Mouse (Mus musculus): Measurements from ENCODE around the gene Gm28047. TPM values are rescaled to one million over a fixed set of nuclear protein-coding genes. Genes with fewer than 3 reads are reported as not detected.

Gene Gm28047
- polyA plus RNA-seq, 2 experiments: not detected

DNA sequence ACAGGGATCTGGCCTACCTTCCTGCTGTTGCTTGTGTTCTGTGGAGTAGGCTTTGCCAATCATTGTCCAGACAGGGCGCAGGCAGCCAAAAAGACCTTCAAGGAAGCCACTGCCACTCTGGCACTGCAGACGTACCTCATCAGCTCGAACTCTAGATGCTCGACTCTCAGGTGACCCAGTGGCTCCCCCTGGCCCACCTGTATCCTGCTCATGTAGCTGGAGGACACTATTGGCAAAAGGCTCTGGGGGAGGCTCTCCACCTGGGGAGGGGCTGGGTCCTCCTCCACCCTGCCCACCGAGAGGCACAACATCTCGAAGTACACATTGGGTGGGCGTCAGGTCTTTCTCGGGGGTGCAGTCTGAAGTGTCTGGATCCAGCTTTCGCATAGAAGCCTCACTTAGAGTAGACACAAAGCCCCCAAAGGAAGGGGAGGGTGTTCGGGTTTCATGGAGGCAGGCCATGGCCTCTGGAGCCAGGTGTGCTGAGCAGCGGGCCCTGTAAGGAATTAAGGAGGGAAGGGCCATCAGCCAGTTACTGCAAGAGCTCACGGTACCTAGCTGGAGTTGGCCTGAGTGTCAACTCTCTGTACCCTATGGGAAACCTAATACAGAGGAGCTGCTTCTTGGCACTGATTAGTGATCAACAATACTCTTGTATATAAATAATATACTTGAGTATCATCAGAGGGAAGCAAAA is 119.6 kb downstream of the Gm28047 start:
- Histone ChIP-seq H3K9me3 (ENCODE audit: control insufficient read depth, low read length) (no peaks in the 10 kb centered on the region), H3K27ac (replicated peaks; ENCODE audit: low read depth, low read length) (no peak overlapping the region), H3K4me1 (ENCODE audit: control insufficient read depth, insufficient read depth, low read length) (peaks cover 6% of the 10 kb centered on the region; the same call in 1 of the 2 replicates), H3K4me2 (replicated peaks; ENCODE audit: low read depth, low read length, severe bottlenecking) (no peak overlapping the region), H3K27me3 (ENCODE audit: control insufficient read depth, insufficient read depth, low read length) (no peaks in the 10 kb centered on the region), H3K36me3 (ENCODE audit: control insufficient read depth, insufficient read depth, low read length) (peaks cover 62% of the 10 kb centered on the region), H3K9ac (ENCODE audit: low read depth, low read length, severe bottlenecking) (no peak overlapping the region), H3K4me3 (replicated peaks; ENCODE audit: low read length) (no peak overlapping the region)
- no peak for DNase-seq (ENCODE audit: low spot score)
- ATAC-seq (ENCODE audit: low FRiP score, low read depth): no peak
- TF ChIP-seq POLR2A (IDR thresholded peaks at IDR 0.05; ENCODE audit: borderline replicate concordance, extremely low read depth, insufficient read depth, insufficient read length): no peak
- WGBS: 75% methylated on average over 12 of the region's 12 CpGs

DNA sequence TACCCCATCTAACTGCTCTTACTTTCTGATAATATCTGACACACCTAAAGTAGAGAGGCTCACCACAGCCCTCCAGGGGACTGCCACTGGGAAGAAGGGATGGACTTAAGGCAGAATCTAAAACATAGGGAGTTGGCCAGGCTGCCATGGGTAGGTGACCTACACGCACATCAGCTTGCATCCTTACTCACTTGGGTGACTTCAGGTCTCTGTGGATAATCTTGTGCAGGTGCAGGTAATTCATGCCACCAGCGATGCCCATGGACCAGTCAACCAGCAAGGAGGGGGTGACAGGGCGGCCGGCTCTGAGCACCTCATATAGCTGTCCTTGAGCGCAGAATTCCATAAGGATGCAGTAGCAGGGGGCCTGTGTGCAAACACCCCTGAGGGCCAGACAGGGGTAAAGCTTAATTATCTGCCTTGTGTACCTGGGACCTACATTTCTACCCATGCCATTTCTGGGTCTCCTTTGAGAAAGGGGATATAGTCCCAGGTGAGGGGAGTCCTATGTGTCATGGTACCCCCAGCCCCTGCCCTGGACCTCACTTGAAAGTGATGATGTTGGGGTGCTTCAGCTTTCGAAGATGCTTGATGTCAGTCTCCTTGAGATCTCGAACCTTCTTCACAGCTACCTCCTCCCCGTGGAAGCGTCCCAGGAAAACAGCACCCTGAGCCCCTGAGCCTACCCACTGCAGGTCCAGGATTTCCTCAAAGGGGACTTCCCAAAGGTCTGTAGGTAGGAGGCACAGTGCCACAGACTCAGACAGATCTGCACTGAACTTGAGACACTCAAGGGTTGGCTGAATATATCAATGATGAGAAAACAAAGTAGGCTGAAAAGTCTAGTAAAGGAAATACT is 120.7 kb downstream of the Gm28047 start:
- no peak for TF ChIP-seq POLR2A (IDR thresholded peaks at IDR 0.05; ENCODE audit: borderline replicate concordance, extremely low read depth, insufficient read depth, insufficient read length)
- Histone ChIP-seq H3K9me3 (ENCODE audit: control insufficient read depth, low read length) (no peaks in the 10 kb centered on the region), H3K27me3 (ENCODE audit: control insufficient read depth, insufficient read depth, low read length) (no peaks in the 10 kb centered on the region), H3K36me3 (ENCODE audit: control insufficient read depth, insufficient read depth, low read length) (peaks cover 73% of the 10 kb centered on the region), H3K27ac (replicated peaks; ENCODE audit: low read depth, low read length) (no peak overlapping the region), H3K4me1 (ENCODE audit: control insufficient read depth, insufficient read depth, low read length) (no peaks in the 10 kb centered on the region), H3K9ac (ENCODE audit: low read depth, low read length, severe bottlenecking) (no peak overlapping the region), H3K4me2 (replicated peaks; ENCODE audit: low read depth, low read length, severe bottlenecking) (no peak overlapping the region), H3K4me3 (replicated peaks; ENCODE audit: low read length) (no peak overlapping the region)
- 85% methylated on average over 9 of the region's 9 CpGs for WGBS
- DNase-seq (ENCODE audit: low spot score) (no peak), ATAC-seq (ENCODE audit: low FRiP score, low read depth) (no peak)

DNA sequence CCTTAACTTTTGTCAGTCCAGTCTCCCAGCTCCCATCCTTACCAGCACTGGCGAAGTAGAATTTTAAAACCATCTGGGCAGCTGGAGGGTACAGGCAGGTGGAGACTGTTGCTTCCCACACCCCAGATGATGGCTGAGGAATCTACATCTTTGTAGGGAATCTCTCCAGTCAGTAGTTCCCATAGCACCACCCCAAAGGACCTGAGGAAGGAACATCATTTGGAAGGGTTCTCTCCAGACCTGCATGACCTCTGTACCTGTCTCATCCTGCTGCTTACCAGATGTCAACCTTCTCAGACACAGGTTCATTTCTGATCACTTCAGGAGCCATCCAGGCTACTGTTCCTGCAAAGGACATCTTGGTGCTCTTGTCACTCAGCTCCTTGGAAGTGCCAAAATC is 121.4 kb downstream of the Gm28047 start, which contains the start of gene Gm10337:
Gene Gm10337, plus strand, starts transcription at position 276 of the 400 bp plus-strand sequence.
- H3K4me3 ChIP-seq (replicated peaks; ENCODE audit: low read length): no peak within 1 kb of the TSS
- H3K36me3 ChIP-seq (ENCODE audit: control insufficient read depth, insufficient read depth, low read length): peaks cover 74% of the 10 kb centered on the region
- no peak within 1 kb of the TSS for H3K9ac ChIP-seq (ENCODE audit: low read depth, low read length, severe bottlenecking)
- no peak for ATAC-seq (ENCODE audit: low FRiP score, low read depth)
- TF ChIP-seq POLR2A (IDR thresholded peaks at IDR 0.05; ENCODE audit: borderline replicate concordance, extremely low read depth, insufficient read depth, insufficient read length): no peak
- H3K4me1 ChIP-seq (ENCODE audit: control insufficient read depth, insufficient read depth, low read length): no peaks in the 10 kb centered on the region
- no peak within 1 kb of the TSS for H3K4me2 ChIP-seq (replicated peaks; ENCODE audit: low read depth, low read length, severe bottlenecking)
- H3K27me3 ChIP-seq (ENCODE audit: control insufficient read depth, insufficient read depth, low read length): no peaks in the 10 kb centered on the region
- H3K9me3 ChIP-seq (ENCODE audit: control insufficient read depth, low read length): no peaks in the 10 kb centered on the region
- 94% methylated on average over 1 of the region's 1 CpGs for WGBS
- no peak for DNase-seq (ENCODE audit: low spot score)
- H3K27ac ChIP-seq (replicated peaks; ENCODE audit: low read depth, low read length): no peak within 1 kb of the TSS

DNA sequence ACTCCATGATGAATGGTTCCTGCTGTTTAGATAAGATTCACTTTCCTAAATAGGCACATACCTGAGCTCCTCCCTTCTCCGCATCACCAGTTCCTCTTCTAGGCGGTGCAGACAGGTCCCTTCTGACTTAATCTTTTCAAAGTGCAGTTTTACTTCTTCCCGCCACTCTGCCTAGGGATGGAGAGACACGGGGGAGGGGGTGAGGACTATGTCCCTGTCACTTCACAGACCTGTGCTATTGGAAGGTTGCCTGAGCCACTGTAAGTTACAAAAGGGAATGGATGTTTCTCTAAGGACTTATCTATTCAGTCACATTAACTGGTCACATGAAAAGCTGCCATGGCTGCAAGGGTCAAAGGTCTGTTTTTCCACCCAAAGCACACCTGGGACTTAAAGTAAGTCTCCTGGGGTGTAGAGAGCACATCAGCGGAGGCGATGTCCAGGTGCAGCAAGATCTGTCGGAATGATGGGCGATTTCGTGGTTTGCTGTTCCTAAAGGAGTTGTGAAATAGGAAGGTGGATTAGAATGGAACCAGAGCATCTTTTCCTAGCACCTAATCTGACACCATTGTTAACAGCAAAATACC is 122.5 kb downstream of the Gm28047 start:
- H3K9ac ChIP-seq (ENCODE audit: low read depth, low read length, severe bottlenecking): no peak overlapping the region

More for the DNA sequence above, 122.5 kb downstream of the Gm28047 start:
- no peak for DNase-seq (ENCODE audit: low spot score)
- H3K9me3 ChIP-seq (ENCODE audit: control insufficient read depth, low read length): no peaks in the 10 kb centered on the region
- 83% methylated on average over 9 of the region's 9 CpGs for WGBS
- no peak overlapping the region for H3K4me2 ChIP-seq (replicated peaks; ENCODE audit: low read depth, low read length, severe bottlenecking)
- H3K4me3 ChIP-seq (replicated peaks; ENCODE audit: low read length): no peak overlapping the region
- no peak for ATAC-seq (ENCODE audit: low FRiP score, low read depth)
- H3K27ac ChIP-seq (replicated peaks; ENCODE audit: low read depth, low read length): no peak overlapping the region
- H3K36me3 ChIP-seq (ENCODE audit: control insufficient read depth, insufficient read depth, low read length): peaks cover 83% of the 10 kb centered on the region
- no peaks in the 10 kb centered on the region for H3K4me1 ChIP-seq (ENCODE audit: control insufficient read depth, insufficient read depth, low read length)
- no peak for TF ChIP-seq POLR2A (IDR thresholded peaks at IDR 0.05; ENCODE audit: borderline replicate concordance, extremely low read depth, insufficient read depth, insufficient read length)
- H3K27me3 ChIP-seq (ENCODE audit: control insufficient read depth, insufficient read depth, low read length): no peaks in the 10 kb centered on the region
